Mouse (Mus musculus) brain, embryonic 14.5 days (tissue): ENCODE measurements around the gene Aes.

ENCODE experiments used
- CTCF ChIP-seq: fragments of 200-500 bp; IDR thresholded peaks from 2 replicates; pipeline ENCODE4 v1.5.1; 2012; ENCODE audit warnings: inconsistent platforms, mild to moderate bottlenecking, moderate library complexity, borderline replicate concordance; ENCODE audit not compliant: insufficient read depth, insufficient read length; ENCODE audit errors: extremely low read depth
- POLR2A ChIP-seq: fragments of 200-500 bp; IDR thresholded peaks from 2 replicates; pipeline ENCODE4 v1.6.1; 2012; ENCODE audit warnings: mild to moderate bottlenecking, inconsistent platforms, borderline replicate concordance; ENCODE audit not compliant: poor library complexity, insufficient read depth, insufficient read length, severe bottlenecking; ENCODE audit errors: extremely low read depth

DNA sequence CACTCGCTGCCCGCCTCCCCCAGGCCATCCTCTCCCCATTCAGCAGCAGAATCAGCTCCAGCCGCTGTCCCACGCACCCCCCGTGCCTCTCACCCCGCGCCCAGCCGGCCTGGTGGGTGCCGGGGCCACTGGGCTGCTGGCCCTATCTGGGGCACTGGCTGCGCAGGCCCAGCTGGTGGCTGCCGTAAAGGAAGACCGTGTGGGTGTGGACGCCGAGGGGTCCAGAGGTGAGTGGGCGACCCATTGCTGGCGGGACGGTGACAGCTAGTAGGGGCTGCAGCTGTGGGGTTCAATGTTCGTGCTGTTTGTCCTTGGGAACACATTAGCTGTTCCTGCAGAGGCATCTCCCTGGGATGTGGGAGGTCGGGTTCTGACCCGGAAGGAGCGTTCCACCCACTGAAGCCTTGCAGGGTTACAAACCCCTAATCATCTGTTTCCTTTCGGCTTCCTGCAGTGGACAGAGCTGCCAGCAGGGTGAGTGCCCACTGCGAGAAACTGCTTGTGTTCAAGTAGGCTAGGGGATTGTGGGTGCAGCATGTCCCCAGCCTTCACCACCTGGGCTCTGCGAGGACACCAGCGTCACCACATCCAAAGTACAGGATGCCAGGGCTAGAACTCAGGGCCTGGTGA is 21.3 kb downstream of the Aes start:
- TF ChIP-seq CTCF (peak; percentile 25; the same call in 1 of the 2 replicates), POLR2A (no peak)
